Mouse (Mus musculus) midbrain, embryonic 11.5 days (tissue): ENCODE measurements around the gene Slc4a4. TPM values are rescaled to one million over a fixed set of nuclear protein-coding genes. Genes with fewer than 3 reads are reported as not detected.

Source experiments
- ATAC-seq: fragments of 200-750 bp; cut with Nextera tagmentation; 2 replicates; pipeline ENCODE4 v1.8.0; 2017; ENCODE audit warnings: moderate TSS enrichment, moderate library complexity; ENCODE audit not compliant: low FRiP score
- DNase-seq: peaks from one replicate; pipeline ENCODE4 v3.0.0; 2015; ENCODE audit warnings: low spot score; ENCODE audit errors: missing footprints
- H3K27ac ChIP-seq: fragments of 300-500 bp; sonication (generic); 2 replicates; pipeline ENCODE4 v1.5.1; 2014; ENCODE audit warnings: low read depth, low read length
- H3K27me3 ChIP-seq: fragments of 300-500 bp; sonication (generic); 2 replicates; pipeline ENCODE4 v1.6.1; 2014; ENCODE audit warnings: mild to moderate bottlenecking, low read length, moderate library complexity, mixed read lengths; ENCODE audit not compliant: control insufficient read depth, insufficient read depth
- H3K36me3 ChIP-seq: fragments of 300-500 bp; sonication (generic); 2 replicates; pipeline ENCODE4 v1.6.1; 2014; ENCODE audit warnings: mild to moderate bottlenecking, low read length, moderate library complexity, mixed read lengths; ENCODE audit not compliant: control insufficient read depth, insufficient read depth
- H3K4me1 ChIP-seq: fragments of 300-500 bp; sonication (generic); 2 replicates; pipeline ENCODE4 v1.6.1; 2014; ENCODE audit warnings: low read length; ENCODE audit not compliant: control insufficient read depth, insufficient read depth
- H3K4me2 ChIP-seq: fragments of 300-500 bp; sonication (generic); 2 replicates; pipeline ENCODE4 v1.6.1; 2014; ENCODE audit warnings: mild to moderate bottlenecking, moderate library complexity
- H3K4me3 ChIP-seq: fragments of 300-500 bp; sonication (generic); 2 replicates; pipeline ENCODE4 v1.5.1; 2014; ENCODE audit warnings: low read depth, low read length
- H3K9ac ChIP-seq: fragments of 300-500 bp; sonication (generic); 2 replicates; pipeline ENCODE4 v1.6.1; 2014; ENCODE audit warnings: low read length
- H3K9me3 ChIP-seq: fragments of 300-500 bp; sonication (generic); 2 replicates; pipeline ENCODE4 v1.6.1; 2016; ENCODE audit warnings: low read length; ENCODE audit not compliant: control insufficient read depth
- WGBS: fragments of 180-500 bp; shearing (Covaris S2); extraction: QIAGEN DNeasy Blood & Tissue Kit; methylation state at CpG from one replicate; pipeline ENCODE4 v1.1.7; 2014; 5-methylcytosine and 5-hydroxymethylcytosine counted together
- polyA plus RNA-seq: library from polyadenylated mRNA; unstranded; fragments of >200 nt; fragmentation: Nextera tagmentation; extraction: Ambion mirVana; gene quantifications from 2 replicates; pipeline ENCODE4 v1.2.1, GENCODE M21; 2014

The Slc4a4 gene
- polyA plus RNA-seq, 1 experiment from 2014 or later: 1.6 TPM

GRCm38 (mm10) chr5:89055656-89056055 is 169.0 kb downstream of the Slc4a4 start:
- Histone ChIP-seq H3K27ac (no peak overlapping the region), H3K36me3 (no peaks in the 10 kb centered on the region), H3K9ac (no peak overlapping the region), H3K27me3 (no peaks in the 10 kb centered on the region), H3K9me3 (no peaks in the 10 kb centered on the region), H3K4me3 (no peak overlapping the region), H3K4me2 (no peak overlapping the region), H3K4me1 (no peaks in the 10 kb centered on the region)
- DNase-seq (no peak), ATAC-seq (no peak)
- WGBS: 85% methylated on average over 3 of the region's 3 CpGs

- H3K4me2 ChIP-seq: no peak overlapping the region
- no peaks in the 10 kb centered on the region for H3K9me3 ChIP-seq
- H3K36me3 ChIP-seq: no peaks in the 10 kb centered on the region
- no peak overlapping the region for H3K27ac ChIP-seq
- 89% methylated on average over 2 of the region's 2 CpGs for WGBS
- H3K9ac ChIP-seq: no peak overlapping the region
- ATAC-seq: no peak
- no peaks in the 10 kb centered on the region for H3K4me1 ChIP-seq
- no peak for DNase-seq
- H3K4me3 ChIP-seq: no peak overlapping the region
- no peaks in the 10 kb centered on the region for H3K27me3 ChIP-seq
These were observed 169.8 kb downstream of the Slc4a4 start for GRCm38 (mm10) chr5:89056370-89056769.

- H3K27me3 ChIP-seq: no peaks in the 10 kb centered on the region
- no peak overlapping the region for H3K9ac ChIP-seq
- DNase-seq (no peak), ATAC-seq (no peak)
- no peaks in the 10 kb centered on the region for H3K4me1 ChIP-seq
- whole genome bisulfite sequencing: 84% methylated on average over 9 of the region's 9 CpGs
- H3K36me3 ChIP-seq: no peaks in the 10 kb centered on the region
- H3K27ac ChIP-seq: no peak overlapping the region
- H3K9me3 ChIP-seq: no peaks in the 10 kb centered on the region
- H3K4me2 ChIP-seq: no peak overlapping the region
- no peak overlapping the region for H3K4me3 ChIP-seq
These were observed 174.5 kb downstream of the Slc4a4 start for GRCm38 (mm10) chr5:89061097-89061496.

- H3K4me2 ChIP-seq: no peak overlapping the region
- no peaks in the 10 kb centered on the region for H3K36me3 ChIP-seq
- no peaks in the 10 kb centered on the region for H3K4me1 ChIP-seq
- no peaks in the 10 kb centered on the region for H3K27me3 ChIP-seq
- no peak overlapping the region for H3K9ac ChIP-seq
- no peak overlapping the region for H3K4me3 ChIP-seq
- DNase-seq (no peak), ATAC-seq (no peak)
- 89% methylated on average over 5 of the region's 5 CpGs for WGBS
- H3K27ac ChIP-seq: no peak overlapping the region
- no peaks in the 10 kb centered on the region for H3K9me3 ChIP-seq
These were observed 175.7 kb downstream of the Slc4a4 start for GRCm38 (mm10) chr5:89062286-89062685.

- DNase-seq (no peak), ATAC-seq (no peak)
- Histone ChIP-seq H3K36me3 (no peaks in the 10 kb centered on the region), H3K4me3 (no peak overlapping the region), H3K9me3 (no peaks in the 10 kb centered on the region), H3K4me1 (no peaks in the 10 kb centered on the region), H3K4me2 (no peak overlapping the region), H3K27ac (no peak overlapping the region), H3K27me3 (no peaks in the 10 kb centered on the region), H3K9ac (no peak overlapping the region)
- 85% methylated on average over 4 of the region's 4 CpGs for WGBS
These were observed 180.5 kb downstream of the Slc4a4 start for GRCm38 (mm10) chr5:89067111-89067510.

GRCm38 (mm10) chr5:89068072-89068471 is 181.5 kb downstream of the Slc4a4 start:
- H3K27ac ChIP-seq: no peak overlapping the region
- H3K9me3 ChIP-seq: no peaks in the 10 kb centered on the region
- no peaks in the 10 kb centered on the region for H3K36me3 ChIP-seq
- no peaks in the 10 kb centered on the region for H3K27me3 ChIP-seq
- no peak for DNase-seq
- ATAC-seq: no peak
- H3K4me1 ChIP-seq: no peaks in the 10 kb centered on the region
- H3K9ac ChIP-seq: no peak overlapping the region
- 88% methylated on average over 5 of the region's 5 CpGs for WGBS
- H3K4me2 ChIP-seq: no peak overlapping the region
- no peak overlapping the region for H3K4me3 ChIP-seq

- H3K27ac ChIP-seq: no peak overlapping the region
- no peak overlapping the region for H3K4me3 ChIP-seq
- no peaks in the 10 kb centered on the region for H3K4me1 ChIP-seq
- no peaks in the 10 kb centered on the region for H3K9me3 ChIP-seq
- WGBS: 93% methylated on average over 3 of the region's 3 CpGs
- DNase-seq (no peak), ATAC-seq (no peak)
- no peak overlapping the region for H3K9ac ChIP-seq
- no peak overlapping the region for H3K4me2 ChIP-seq
- H3K36me3 ChIP-seq: no peaks in the 10 kb centered on the region
- H3K27me3 ChIP-seq: no peaks in the 10 kb centered on the region
These were observed 183.4 kb downstream of the Slc4a4 start for GRCm38 (mm10) chr5:89070051-89070450.

GRCm38 (mm10) chr5:89071957-89072356 is 185.3 kb downstream of the Slc4a4 start:
- no peak overlapping the region for H3K9ac ChIP-seq
- no peaks in the 10 kb centered on the region for H3K36me3 ChIP-seq
- ATAC-seq (no peak), DNase-seq (no peak)
- no peak overlapping the region for H3K4me3 ChIP-seq
- H3K9me3 ChIP-seq: no peaks in the 10 kb centered on the region
- no peaks in the 10 kb centered on the region for H3K4me1 ChIP-seq
- 89% methylated on average over 4 of the region's 4 CpGs for WGBS
- no peaks in the 10 kb centered on the region for H3K27me3 ChIP-seq
- H3K4me2 ChIP-seq: no peak overlapping the region
- no peak overlapping the region for H3K27ac ChIP-seq

- no peaks in the 10 kb centered on the region for H3K27me3 ChIP-seq
- no peak overlapping the region for H3K4me3 ChIP-seq
These were observed 191.1 kb downstream of the Slc4a4 start for GRCm38 (mm10) chr5:89077711-89078110.

GRCm38 (mm10) chr5:89083476-89083875 is 196.9 kb downstream of the Slc4a4 start:
- ATAC-seq: no peak
- 85% methylated on average over 4 of the region's 4 CpGs for WGBS

More at GRCm38 (mm10) chr5:89077711-89078110, 191.1 kb downstream of the Slc4a4 start:
- no peaks in the 10 kb centered on the region for H3K36me3 ChIP-seq
- no peaks in the 10 kb centered on the region for H3K9me3 ChIP-seq
- no peak overlapping the region for H3K9ac ChIP-seq
- H3K4me2 ChIP-seq: no peak overlapping the region
- 70% methylated on average over 1 of the region's 1 CpGs for WGBS
- H3K4me1 ChIP-seq: no peaks in the 10 kb centered on the region
- ATAC-seq (no peak), DNase-seq (no peak)
- no peak overlapping the region for H3K27ac ChIP-seq

More at GRCm38 (mm10) chr5:89083476-89083875, 196.9 kb downstream of the Slc4a4 start:
- H3K27ac ChIP-seq: no peak overlapping the region
- H3K4me2 ChIP-seq: no peak overlapping the region
- H3K4me3 ChIP-seq: no peak overlapping the region
- no peaks in the 10 kb centered on the region for H3K9me3 ChIP-seq
- H3K27me3 ChIP-seq: no peaks in the 10 kb centered on the region
- H3K4me1 ChIP-seq: no peaks in the 10 kb centered on the region
- H3K36me3 ChIP-seq: no peaks in the 10 kb centered on the region
- DNase-seq: peak; percentile 35
- H3K9ac ChIP-seq: no peak overlapping the region
